Mouse (Mus musculus) gastrocnemius, postnatal 4 days (tissue): ENCODE results near the gene Gm5475. TPM values are rescaled to one million over a fixed set of nuclear protein-coding genes. Genes with fewer than 3 reads are reported as not detected.
"Not testable (repeated sequence)": the region's sequence is repeated elsewhere in the genome, so short reads cannot be mapped to it uniquely, and the experiment has no call there.

Experiments used
- DNase-seq, 2 experiments: peaks; one replicate each; pipeline ENCODE4 v3.0.0; 2021 to 2022; ENCODE audit warnings: low spot score in 2 of 2, mixed read lengths in 2 of 2
- long read RNA-seq, 2 experiments: library from polyadenylated mRNA; stranded (forward); transcript quantifications; one replicate each; pipeline ENCODE4 v2.0.0; 2021
- total RNA-seq, 2 experiments: library from RNA; stranded (reverse); gene quantifications; 2 replicates each; pipeline ENCODE4 v1.2.3; 2021

The Gm5475 gene
- total RNA-seq = not detected
- long read RNA-seq, experiment 1 = 0 reads
- long read RNA-seq, experiment 2 = 0 reads

- not testable (repeated sequence) for DNase-seq
Measured at GRCm38 (mm10) chr15:100421758-100422197, at the start of gene Gm5475. Gm5475 (plus strand) TSS chr15:100422147.

- DNase-seq = peak in 1 of 2 experiments; percentile 41
Measured at GRCm38 (mm10) chr15:100375066-100375465, 46.9 kb upstream of the Gm5475 start.

- not testable (repeated sequence) for DNase-seq
Measured at GRCm38 (mm10) chr15:100377847-100378505, 44.0 kb upstream of the Gm5475 start.

GRCm38 (mm10) chr15:100379658-100380057 lies 42.3 kb upstream of the Gm5475 start:
- DNase-seq = no peak

GRCm38 (mm10) chr15:100380104-100380503 lies 41.8 kb upstream of the Gm5475 start:
- DNase-seq = no peak

- DNase-seq = no peak
Measured at GRCm38 (mm10) chr15:100385705-100386104, 36.2 kb upstream of the Gm5475 start.

- no peak for DNase-seq
Measured at GRCm38 (mm10) chr15:100387544-100388223, 34.3 kb upstream of the Gm5475 start.

GRCm38 (mm10) chr15:100388224-100388835 lies 33.6 kb upstream of the Gm5475 start:
- no peak for DNase-seq

GRCm38 (mm10) chr15:100388886-100389285 lies 33.1 kb upstream of the Gm5475 start:
- no peak for DNase-seq

GRCm38 (mm10) chr15:100391066-100391465 lies 30.9 kb upstream of the Gm5475 start:
- DNase-seq = no peak

GRCm38 (mm10) chr15:100391599-100391998 lies 30.3 kb upstream of the Gm5475 start:
- DNase-seq = no peak

GRCm38 (mm10) chr15:100393016-100393415 lies 28.9 kb upstream of the Gm5475 start:
- no peak for DNase-seq

GRCm38 (mm10) chr15:100395561-100395960 lies 26.4 kb upstream of the Gm5475 start:
- DNase-seq = no peak

GRCm38 (mm10) chr15:100400592-100401250 lies 21.2 kb upstream of the Gm5475 start:
- DNase-seq = no peak

- DNase-seq = no peak
Measured at GRCm38 (mm10) chr15:100401811-100402210, 20.1 kb upstream of the Gm5475 start.

- no peak for DNase-seq
Measured at GRCm38 (mm10) chr15:100402347-100402746, 19.6 kb upstream of the Gm5475 start.

- no peak for DNase-seq
Measured at GRCm38 (mm10) chr15:100402798-100403197, 19.1 kb upstream of the Gm5475 start.

- DNase-seq = no peak
Measured at GRCm38 (mm10) chr15:100403318-100404000, 18.5 kb upstream of the Gm5475 start.

- DNase-seq = no peak
Measured at GRCm38 (mm10) chr15:100406088-100406487, 15.9 kb upstream of the Gm5475 start.

GRCm38 (mm10) chr15:100410918-100411672 lies 10.9 kb upstream of the Gm5475 start:
- no peak for DNase-seq
